Mouse (Mus musculus) limb, embryonic 12.5 days (tissue): ENCODE data around the gene Vmo1. TPM values are rescaled to one million over a fixed set of nuclear protein-coding genes. Genes with fewer than 3 reads are reported as not detected.

Experiments
- ATAC-seq: fragments of 200-750 bp; cut with Nextera tagmentation; 2 replicates; pipeline ENCODE4 v1.8.0; 2017; ENCODE audit warnings: low read depth, moderate TSS enrichment; ENCODE audit not compliant: insufficient number of reproducible peaks, insufficient read depth, low FRiP score, low TSS enrichment
- H3K27ac ChIP-seq: fragments of 300-500 bp; sonication (generic); 2 replicates; pipeline ENCODE4 v1.5.1; 2016; ENCODE audit warnings: mild to moderate bottlenecking, moderate library complexity
- H3K27me3 ChIP-seq: fragments of 300-500 bp; sonication (generic); 2 replicates; pipeline ENCODE4 v1.6.1; 2016; ENCODE audit warnings: mild to moderate bottlenecking, moderate library complexity
- H3K36me3 ChIP-seq: fragments of 300-500 bp; sonication (generic); 2 replicates; pipeline ENCODE4 v1.6.1; 2016; ENCODE audit warnings: mild to moderate bottlenecking, moderate library complexity
- H3K4me1 ChIP-seq: fragments of 300-500 bp; sonication (generic); replicated peaks from 2 replicates; pipeline ENCODE4 v1.6.1; 2016
- H3K4me2 ChIP-seq: fragments of 300-500 bp; sonication (generic); 2 replicates; pipeline ENCODE4 v1.6.1; 2016; ENCODE audit warnings: mild to moderate bottlenecking, moderate library complexity
- H3K4me3 ChIP-seq: fragments of 300-500 bp; sonication (generic); replicated peaks from 2 replicates; pipeline ENCODE4 v1.5.1; 2016; ENCODE audit warnings: mild to moderate bottlenecking
- H3K9ac ChIP-seq: fragments of 300-500 bp; sonication (generic); replicated peaks from 2 replicates; pipeline ENCODE4 v1.6.1; 2016; ENCODE audit warnings: mild to moderate bottlenecking, moderate library complexity
- H3K9me3 ChIP-seq: fragments of 300-500 bp; sonication (generic); 2 replicates; pipeline ENCODE4 v1.6.1; 2016; ENCODE audit warnings: mild to moderate bottlenecking, moderate library complexity
- WGBS: fragments of 180-500 bp; shearing (Covaris S2); methylation state at CpG from one replicate; pipeline ENCODE4 v1.1.7; 2016; 5-methylcytosine and 5-hydroxymethylcytosine counted together
- polyA plus RNA-seq: library from polyadenylated mRNA; unstranded; fragments of >200 nt; fragmentation: Nextera tagmentation; extraction: Ambion mirVana; gene quantifications from 2 replicates; pipeline ENCODE4 v1.2.1, GENCODE M21; 2016

Vmo1 gene
- polyA plus RNA-seq, 1 experiment from 2014 or later: 0.66 TPM

GRCm38 (mm10) chr11:70472716-70473115, 41.7 kb downstream of the Vmo1 start:
- H3K4me1 ChIP-seq: no peaks in the 10 kb centered on the region
- no peak for ATAC-seq
- H3K4me3 ChIP-seq: no peak overlapping the region
- no peak overlapping the region for H3K4me2 ChIP-seq
- H3K36me3 ChIP-seq: no peaks in the 10 kb centered on the region
- H3K27ac ChIP-seq: no peak overlapping the region
- H3K27me3 ChIP-seq: no peaks in the 10 kb centered on the region; the same call in 1 of the 2 replicates
- H3K9ac ChIP-seq: no peak overlapping the region
- no peaks in the 10 kb centered on the region for H3K9me3 ChIP-seq

- Histone ChIP-seq H3K27me3 (peaks cover 28% of the 10 kb centered on the region), H3K9me3 (no peaks in the 10 kb centered on the region), H3K4me2 (no peak overlapping the region), H3K36me3 (no peaks in the 10 kb centered on the region), H3K27ac (no peak overlapping the region), H3K4me1 (peaks cover 10% of the 10 kb centered on the region), H3K9ac (no peak overlapping the region), H3K4me3 (no peak overlapping the region)
- ATAC-seq: no peak
- WGBS: 96% methylated on average over 3 of the region's 3 CpGs
These were observed 44.7 kb downstream of the Vmo1 start for GRCm38 (mm10) chr11:70469764-70470163.

- Histone ChIP-seq H3K9ac (no peak overlapping the region), H3K27ac (no peak overlapping the region), H3K4me3 (no peak overlapping the region), H3K4me1 (peaks cover 10% of the 10 kb centered on the region), H3K9me3 (no peaks in the 10 kb centered on the region), H3K4me2 (no peak overlapping the region), H3K36me3 (no peaks in the 10 kb centered on the region), H3K27me3 (peaks cover 45% of the 10 kb centered on the region)
- ATAC-seq: no peak
- 89% methylated on average over 5 of the region's 5 CpGs for WGBS
These were observed 46.4 kb downstream of the Vmo1 start for GRCm38 (mm10) chr11:70467902-70468619.

- no peaks in the 10 kb centered on the region for H3K9me3 ChIP-seq
- no peaks in the 10 kb centered on the region for H3K36me3 ChIP-seq
- no peak overlapping the region for H3K27ac ChIP-seq
- peaks cover 64% of the 10 kb centered on the region for H3K27me3 ChIP-seq
- no peak for ATAC-seq
- peak overlapping the region; percentile 52 for H3K9ac ChIP-seq
- peaks cover 10% of the 10 kb centered on the region for H3K4me1 ChIP-seq
- H3K4me3 ChIP-seq: peak overlapping the region; percentile 27
- 10% methylated on average over 23 of the region's 23 CpGs for WGBS
- H3K4me2 ChIP-seq: peak overlapping the region; percentile 53
These were observed 48.6 kb downstream of the Vmo1 start for GRCm38 (mm10) chr11:70465824-70466223.

GRCm38 (mm10) chr11:70465211-70465610, 49.2 kb downstream of the Vmo1 start:
- Histone ChIP-seq H3K27me3 (peaks cover 70% of the 10 kb centered on the region), H3K36me3 (no peaks in the 10 kb centered on the region), H3K27ac (no peak overlapping the region), H3K4me2 (peak overlapping the region; percentile 53), H3K4me1 (peaks cover 10% of the 10 kb centered on the region), H3K9me3 (no peaks in the 10 kb centered on the region), H3K4me3 (peak overlapping the region; percentile 27), H3K9ac (peak overlapping the region; percentile 52; the same call in 1 of the 2 replicates)
- WGBS: 27% methylated on average over 16 of the region's 16 CpGs
- ATAC-seq: no peak

- ATAC-seq: no peak
- 78% methylated on average over 5 of the region's 5 CpGs for WGBS
- Histone ChIP-seq H3K36me3 (no peaks in the 10 kb centered on the region), H3K4me1 (peaks cover 16% of the 10 kb centered on the region), H3K4me2 (no peak overlapping the region), H3K9me3 (no peaks in the 10 kb centered on the region), H3K4me3 (no peak overlapping the region), H3K9ac (0 out of 2 replicates have a peak overlapping the region, but pooled peaks have one; percentile 9), H3K27me3 (peaks cover 83% of the 10 kb centered on the region), H3K27ac (no peak overlapping the region)
These were observed 50.4 kb downstream of the Vmo1 start for GRCm38 (mm10) chr11:70463970-70464369.

Other genes with a start within 250 kb of the Vmo1 start
- gene Alox12e, start 192.0 kb downstream of the Vmo1 start, polyA plus RNA-seq: not detected in 2 replicates
- gene Alox15, start 162.6 kb downstream of the Vmo1 start, polyA plus RNA-seq: 0.09 TPM in 1 of 2 replicates, not detected in the other
- 44.7 and 53.5 TPM in 2 replicates for gene Pelp1, start 104.6 kb downstream of the Vmo1 start, polyA plus RNA-seq
- gene Arrb2, start 82.0 kb downstream of the Vmo1 start, polyA plus RNA-seq: 18.8 and 19.5 TPM in 2 replicates
- gene Med11, start 62.7 kb downstream of the Vmo1 start, polyA plus RNA-seq: 43.0 and 44.0 TPM in 2 replicates
- gene Zmynd15, start 55.2 kb downstream of the Vmo1 start, polyA plus RNA-seq: 0.40 and 0.58 TPM in 2 replicates
- gene Cxcl16, start 54.6 kb downstream of the Vmo1 start, polyA plus RNA-seq: 1.1 and 1.9 TPM in 2 replicates
- 0.36 and 1.4 TPM in 2 replicates for gene Tm4sf5, start 9.4 kb downstream of the Vmo1 start, polyA plus RNA-seq
- 0.37 and 0.68 TPM in 2 replicates for gene Gltpd2, start 4.6 kb upstream of the Vmo1 start, polyA plus RNA-seq
- gene Psmb6, start 10.8 kb upstream of the Vmo1 start, polyA plus RNA-seq: 857 and 867 TPM in 2 replicates
- not detected in 2 replicates for gene Gm40193, start 18.3 kb upstream of the Vmo1 start, polyA plus RNA-seq
- gene Pld2, start 25.4 kb upstream of the Vmo1 start, polyA plus RNA-seq: 4.4 and 4.5 TPM in 2 replicates
- gene Mink1, start 48.3 kb upstream of the Vmo1 start, polyA plus RNA-seq: 17.6 and 18.4 TPM in 2 replicates
- not detected in 2 replicates for gene 4930544D05Rik, start 101.2 kb upstream of the Vmo1 start, polyA plus RNA-seq
- gene Chrne, start 104.6 kb upstream of the Vmo1 start, polyA plus RNA-seq: not detected in 2 replicates
- gene Gp1ba, start 124.5 kb upstream of the Vmo1 start, polyA plus RNA-seq: 0.22 and 0.31 TPM in 2 replicates
- 95.8 and 104 TPM in 2 replicates for gene Rnf167, start 132.6 kb upstream of the Vmo1 start, polyA plus RNA-seq
- 161 and 163 TPM in 2 replicates for gene Slc25a11, start 132.9 kb upstream of the Vmo1 start, polyA plus RNA-seq
- gene Pfn1, start 140.0 kb upstream of the Vmo1 start, polyA plus RNA-seq: 1,494 and 1,514 TPM in 2 replicates
- 34.2 and 38.2 TPM in 2 replicates for gene Eno3, start 142.6 kb upstream of the Vmo1 start, polyA plus RNA-seq
- 151 TPM in 2 replicates for gene Spag7, start 154.8 kb upstream of the Vmo1 start, polyA plus RNA-seq
- gene Camta2, start 173.5 kb upstream of the Vmo1 start, polyA plus RNA-seq: 9.9 and 12.8 TPM in 2 replicates
- gene Inca1, start 185.5 kb upstream of the Vmo1 start, polyA plus RNA-seq: 1.0 and 1.4 TPM in 2 replicates
- gene Kif1c, start 185.9 kb upstream of the Vmo1 start, polyA plus RNA-seq: 3.3 and 3.6 TPM in 2 replicates
- 6.8 and 7.2 TPM in 2 replicates for gene Zfp3, start 249.6 kb upstream of the Vmo1 start, polyA plus RNA-seq